Mouse (Mus musculus) splenic B cell, adult 2 months (primary cell): Measurements from ENCODE around the gene Ice1.
A peak's percentile ranks its signal among the peaks of the same experiment; 100 is the strongest.

Source experiments
- DNase-seq: peaks from one replicate; pipeline ENCODE4 v3.0.0-alpha.2; 2011; ENCODE audit warnings: low read depth, low spot score
- H3K27me3 ChIP-seq: 2 replicates; pipeline ENCODE4 v1.6.1; 2012; ENCODE audit warnings: mild to moderate bottlenecking, low read length, moderate library complexity, mixed read lengths; ENCODE audit not compliant: control insufficient read depth, poor library complexity, insufficient read depth, severe bottlenecking
- H3K36me3 ChIP-seq: 2 replicates; pipeline ENCODE4 v1.6.1; 2012; ENCODE audit warnings: mild to moderate bottlenecking, low read length, moderate library complexity, mixed read lengths; ENCODE audit not compliant: control insufficient read depth, poor library complexity, insufficient read depth, severe bottlenecking

Ice1 gene

DNA sequence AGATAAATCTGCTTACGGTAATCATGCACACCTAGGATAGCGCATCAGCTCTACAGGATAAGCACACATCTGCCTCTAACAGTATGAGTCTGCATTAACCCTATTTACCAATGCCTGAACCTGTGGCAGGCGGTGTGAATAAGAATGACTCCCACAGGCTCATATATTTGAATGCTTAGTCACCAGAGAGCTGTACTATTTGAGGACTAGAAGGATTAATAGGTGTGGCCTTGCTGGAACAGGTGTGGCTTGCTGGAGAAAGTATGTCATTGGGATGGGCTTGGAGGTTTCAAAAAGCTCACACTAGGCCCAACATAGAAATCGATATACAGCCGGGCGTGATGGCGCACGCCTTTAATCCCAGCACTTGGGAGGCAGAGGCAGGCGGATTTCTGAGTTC, 15.9 kb downstream of the Ice1 start:
- Histone ChIP-seq H3K27me3 (no peaks in the 10 kb centered on the region; the same call in 1 of the 2 replicates), H3K36me3 (peaks cover 19% of the 10 kb centered on the region)
- no peak for DNase-seq

DNA sequence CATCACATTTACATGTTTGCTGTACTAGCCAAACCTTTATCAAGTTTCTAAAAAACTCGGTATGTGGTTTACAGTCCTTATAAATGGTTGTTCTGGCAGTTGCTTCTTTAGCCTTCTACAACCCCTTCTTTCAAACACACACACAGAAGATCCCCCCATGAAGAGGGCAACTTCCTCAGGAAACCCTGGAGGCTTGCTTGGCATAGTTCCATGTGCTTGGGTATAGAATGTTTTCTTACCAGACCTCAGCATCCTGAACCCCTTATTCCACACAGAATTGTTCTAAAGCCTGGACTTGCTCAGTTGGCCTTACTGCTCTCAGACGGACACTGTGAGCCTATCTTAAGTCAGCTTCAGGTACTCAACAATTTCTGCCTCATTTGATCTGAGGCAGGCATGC, 24.6 kb downstream of the Ice1 start:
- Histone ChIP-seq H3K27me3 (no peaks in the 10 kb centered on the region), H3K36me3 (peaks cover 7% of the 10 kb centered on the region)
- no peak for DNase-seq

DNA sequence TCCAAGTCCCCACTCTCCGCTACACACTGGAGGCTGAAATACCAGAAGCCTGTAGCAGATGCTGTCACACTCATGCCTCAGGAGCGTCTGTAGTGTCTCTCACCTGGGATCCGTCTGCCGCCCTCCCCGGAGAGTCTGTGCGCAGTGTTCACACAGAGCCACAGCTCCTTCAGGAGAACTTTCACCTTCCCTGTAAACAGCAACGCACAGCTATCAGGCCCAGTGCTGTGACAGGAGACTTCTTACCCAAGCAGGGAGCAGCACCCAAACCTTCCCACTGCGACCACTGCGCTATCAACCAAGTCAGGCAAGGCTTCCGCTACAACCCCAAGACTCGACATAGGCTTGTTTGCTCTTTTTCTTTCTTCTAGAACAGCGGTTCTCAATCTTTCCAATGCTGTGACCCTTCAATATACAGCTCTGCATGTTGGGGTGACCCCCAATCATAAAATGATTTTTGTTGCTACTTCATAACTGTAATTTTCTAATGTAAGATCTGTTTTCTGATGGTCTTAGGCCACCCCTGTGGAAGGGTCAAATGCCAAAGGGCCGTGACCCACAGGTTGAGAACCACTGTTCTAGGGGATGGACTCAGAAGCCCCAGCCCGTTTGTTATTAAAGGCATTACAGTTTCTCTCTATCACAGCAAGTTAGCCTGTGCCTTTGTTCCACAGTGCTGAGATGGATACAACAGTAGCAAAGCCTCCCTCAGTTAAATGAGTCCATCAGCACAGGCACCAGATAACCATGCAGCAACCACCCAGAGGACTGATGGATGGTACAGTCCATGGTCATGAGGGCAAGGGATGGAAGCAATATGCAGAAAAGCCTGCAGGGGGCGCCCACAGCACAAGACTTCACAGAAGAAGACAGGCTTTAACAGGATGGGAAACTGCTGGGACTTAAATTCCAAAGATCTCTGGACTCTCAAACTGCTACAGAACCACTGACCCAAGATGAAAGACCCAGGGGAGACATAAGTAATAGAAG, 26.7 kb downstream of the Ice1 start:
- no peaks in the 10 kb centered on the region for H3K27me3 ChIP-seq
- DNase-seq, result peak; percentile 72
- H3K36me3 ChIP-seq, result peaks cover 3% of the 10 kb centered on the region

DNA sequence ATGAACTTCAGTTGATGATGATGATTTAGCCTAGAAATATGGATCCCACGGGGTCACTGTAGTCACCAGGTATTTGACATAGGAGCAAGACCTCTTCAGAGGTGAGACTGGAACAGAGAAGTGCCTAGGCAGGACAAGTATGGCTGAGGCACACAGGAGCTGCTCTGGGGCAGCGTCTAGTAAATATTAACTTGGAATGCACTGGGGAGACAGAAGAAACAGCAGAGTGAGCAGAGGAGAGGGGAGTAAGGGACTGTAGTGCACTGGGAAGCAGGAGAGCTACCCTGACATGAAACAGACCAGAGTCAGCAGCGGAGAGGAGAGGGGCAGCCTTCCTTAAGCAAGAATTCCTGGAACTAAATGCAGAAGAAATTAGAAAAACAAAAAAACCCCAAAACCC, 27.8 kb downstream of the Ice1 start:
- Histone ChIP-seq H3K27me3 (no peaks in the 10 kb centered on the region), H3K36me3 (peaks cover 9% of the 10 kb centered on the region)
- no peak for DNase-seq

DNA sequence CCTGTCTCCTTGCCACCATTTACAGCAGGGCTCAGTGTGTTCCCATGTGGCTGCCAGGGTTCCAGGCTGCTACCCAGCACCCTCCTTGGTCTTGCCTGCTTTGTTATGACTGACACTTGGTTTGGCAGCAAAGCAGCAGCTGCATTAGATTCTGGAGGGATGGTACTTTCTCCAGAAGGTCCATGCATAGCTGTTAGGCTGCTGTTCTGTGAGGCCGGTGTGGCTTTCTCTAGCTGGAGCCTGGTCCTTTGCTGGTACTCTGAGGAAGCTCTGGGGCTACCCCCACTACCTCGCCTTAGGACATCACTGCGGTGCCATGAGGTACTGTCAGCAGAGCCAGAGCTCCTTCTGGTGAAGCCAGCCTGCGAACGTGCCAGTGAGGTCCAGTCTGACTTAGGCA, 32.1 kb downstream of the Ice1 start:
- DNase-seq, result no peak
- Histone ChIP-seq H3K36me3 (peaks cover 9% of the 10 kb centered on the region), H3K27me3 (no peaks in the 10 kb centered on the region)

DNA sequence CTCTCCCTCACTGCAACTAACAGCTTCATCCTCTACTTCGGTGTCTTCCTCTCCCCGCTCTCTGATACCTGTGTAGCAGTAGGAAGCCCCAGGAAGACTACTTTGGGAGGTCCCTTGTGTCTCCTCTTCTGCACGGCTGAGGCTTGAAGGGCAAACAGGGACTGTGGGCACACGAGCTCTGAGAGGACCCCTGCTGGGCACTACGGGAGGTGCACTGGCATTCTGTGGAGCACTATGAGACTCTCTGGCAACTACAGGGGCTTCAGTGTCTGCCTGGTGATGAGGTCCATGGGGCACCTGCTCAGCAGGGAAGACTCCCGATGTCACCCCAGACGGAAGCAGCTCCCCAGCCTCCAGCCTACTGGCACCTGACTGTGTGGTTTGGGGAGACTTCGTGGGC, 32.7 kb downstream of the Ice1 start:
- peak; percentile 7 for DNase-seq
- Histone ChIP-seq H3K27me3 (no peaks in the 10 kb centered on the region), H3K36me3 (peaks cover 9% of the 10 kb centered on the region)

DNA sequence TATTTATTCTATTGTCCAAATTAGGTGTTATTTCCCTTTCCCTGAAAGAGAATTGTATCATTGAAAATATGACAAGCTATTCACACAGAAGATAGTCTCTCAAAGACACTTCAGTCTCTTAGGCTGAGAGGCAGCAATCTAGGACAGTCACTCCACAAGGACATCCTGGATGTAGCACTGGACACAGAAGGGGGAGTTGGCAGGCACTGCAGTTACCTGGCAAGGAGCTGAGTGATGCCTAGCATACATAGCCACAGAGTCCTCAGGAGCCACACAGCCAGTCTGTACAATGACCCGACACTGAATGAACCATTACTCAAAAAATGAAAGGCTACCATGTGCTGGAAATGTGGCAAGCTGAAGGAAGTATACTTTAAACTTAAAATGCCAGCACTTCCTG, 35.9 kb downstream of the Ice1 start:
- DNase-seq, result no peak
- no peaks in the 10 kb centered on the region for H3K27me3 ChIP-seq
- H3K36me3 ChIP-seq, result peaks cover 9% of the 10 kb centered on the region

DNA sequence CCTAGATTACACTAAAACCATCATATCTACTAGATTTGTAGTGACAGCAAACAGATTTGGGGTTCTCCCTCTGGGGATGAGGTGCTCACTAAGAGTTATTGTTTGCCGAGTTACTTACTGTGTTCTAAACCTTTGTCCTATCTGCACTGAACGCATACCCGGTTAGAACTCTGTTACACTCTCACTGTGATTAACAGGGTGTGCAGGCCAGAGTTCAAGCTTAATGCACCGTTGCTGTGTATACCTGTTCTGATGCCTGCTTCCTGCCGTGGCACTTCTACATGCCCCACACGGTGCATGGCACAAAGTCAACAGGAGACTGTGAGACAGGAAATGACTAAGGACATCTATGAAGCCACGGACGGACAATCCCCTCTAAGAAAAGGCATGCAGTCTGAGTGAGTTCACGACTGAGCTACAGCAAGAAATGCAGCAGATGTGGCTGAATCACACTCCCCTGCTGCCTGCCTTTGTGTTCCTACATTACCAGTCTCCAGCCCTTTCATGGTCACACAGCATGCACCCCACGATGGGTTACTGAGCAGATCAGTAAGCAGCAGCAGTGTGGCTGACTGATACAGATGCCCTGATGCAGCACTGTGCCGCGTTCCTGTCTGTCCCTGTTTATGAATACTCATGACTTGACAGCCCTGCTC, 37.3 kb downstream of the Ice1 start:
- Histone ChIP-seq H3K36me3 (peaks cover 4% of the 10 kb centered on the region), H3K27me3 (no peaks in the 10 kb centered on the region)
- DNase-seq, result no peak

DNA sequence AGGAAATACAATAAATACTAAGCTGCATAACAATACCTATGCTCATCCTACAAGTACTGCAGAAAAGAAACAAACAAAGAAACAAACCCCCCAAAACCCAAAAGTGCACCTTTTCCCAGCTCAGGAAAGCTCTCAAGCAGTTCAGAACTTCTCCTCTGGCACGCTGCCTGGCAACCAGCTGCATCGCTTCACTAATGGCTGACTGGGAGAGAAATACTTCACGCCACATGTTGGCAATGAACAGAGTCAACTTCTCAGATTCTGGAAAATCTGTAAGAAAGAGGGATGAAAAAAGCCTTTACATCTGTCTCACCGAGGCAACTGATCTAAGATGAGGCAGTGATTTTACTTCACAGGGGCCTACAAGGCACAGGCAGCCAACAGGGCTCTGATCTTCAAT, 38.5 kb downstream of the Ice1 start:
- Histone ChIP-seq H3K36me3 (peaks cover 2% of the 10 kb centered on the region; the same call in 1 of the 2 replicates), H3K27me3 (no peaks in the 10 kb centered on the region)
- no peak for DNase-seq

DNA sequence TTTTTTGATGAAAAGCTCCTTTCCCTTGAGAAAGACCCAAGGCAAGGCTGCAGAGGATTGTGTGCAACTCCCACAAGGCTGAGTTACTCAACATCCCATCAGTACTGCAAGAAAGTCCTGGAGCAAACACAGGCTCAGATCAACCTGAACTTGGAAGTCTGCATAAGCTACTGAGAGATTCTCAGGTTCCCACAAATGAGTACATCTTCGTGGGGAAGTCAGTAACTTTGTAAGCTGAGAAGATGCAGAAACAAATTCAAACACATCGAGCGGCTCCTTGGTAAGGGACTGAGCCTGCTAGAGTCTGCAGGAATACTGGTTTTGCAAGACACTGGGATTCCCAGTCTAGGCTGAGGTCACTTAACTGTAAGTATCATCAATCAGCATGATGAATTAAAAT, 40.5 kb downstream of the Ice1 start:
- no peak for DNase-seq
- no peaks in the 10 kb centered on the region for H3K27me3 ChIP-seq
- H3K36me3 ChIP-seq, result peaks cover 5% of the 10 kb centered on the region

DNA sequence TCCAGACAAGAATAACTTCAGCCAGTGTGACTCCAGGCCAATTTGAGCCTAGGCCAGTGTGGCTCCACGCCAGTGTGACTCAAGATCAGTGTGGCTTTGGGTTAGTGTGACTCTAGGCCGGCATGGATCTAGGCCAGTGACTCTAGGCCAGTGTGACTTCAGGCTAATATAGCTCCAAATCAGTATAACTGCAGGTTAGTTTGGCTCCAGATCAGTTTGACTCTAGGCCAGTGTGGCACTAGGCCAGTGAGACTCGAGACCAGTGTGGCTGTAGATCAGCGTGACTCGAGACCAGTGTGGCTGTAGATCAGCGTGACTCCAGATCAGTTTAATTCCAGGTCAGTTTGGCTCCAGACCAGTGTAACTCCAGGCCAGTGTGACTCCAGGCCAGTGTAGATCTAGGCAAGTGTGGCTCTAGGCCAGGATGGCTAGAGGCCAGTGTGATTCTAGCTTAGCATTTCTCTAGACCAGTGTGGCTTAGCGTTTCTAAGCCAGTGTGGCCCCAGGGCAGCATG, 47.1 kb downstream of the Ice1 start:
- DNase-seq, result no peak
- H3K36me3 ChIP-seq, result peaks cover 4% of the 10 kb centered on the region
- H3K27me3 ChIP-seq, result no peaks in the 10 kb centered on the region

DNA sequence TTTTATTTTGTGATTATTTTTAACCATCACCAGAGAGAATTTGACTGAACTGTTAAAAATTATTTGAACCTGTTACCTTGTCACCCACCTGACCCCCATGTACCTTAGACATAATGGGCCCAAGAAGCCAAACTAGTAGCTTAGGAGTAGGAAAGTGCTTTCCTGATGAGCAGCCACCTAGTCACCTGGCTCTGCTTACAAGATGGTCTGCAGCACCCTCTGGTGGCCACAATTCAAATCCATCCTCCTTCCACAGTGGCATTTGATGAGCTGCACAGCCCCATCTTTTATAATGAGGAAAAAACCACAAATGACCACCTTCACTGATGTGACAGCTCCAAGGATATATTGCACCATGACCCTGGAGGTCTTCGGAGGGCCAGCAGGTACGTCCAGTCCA, 50.5 kb downstream of the Ice1 start:
- DNase-seq, result peak; percentile 47
- H3K36me3 ChIP-seq, result no peaks in the 10 kb centered on the region; the same call in none of the 2 replicates
- no peaks in the 10 kb centered on the region for H3K27me3 ChIP-seq

DNA sequence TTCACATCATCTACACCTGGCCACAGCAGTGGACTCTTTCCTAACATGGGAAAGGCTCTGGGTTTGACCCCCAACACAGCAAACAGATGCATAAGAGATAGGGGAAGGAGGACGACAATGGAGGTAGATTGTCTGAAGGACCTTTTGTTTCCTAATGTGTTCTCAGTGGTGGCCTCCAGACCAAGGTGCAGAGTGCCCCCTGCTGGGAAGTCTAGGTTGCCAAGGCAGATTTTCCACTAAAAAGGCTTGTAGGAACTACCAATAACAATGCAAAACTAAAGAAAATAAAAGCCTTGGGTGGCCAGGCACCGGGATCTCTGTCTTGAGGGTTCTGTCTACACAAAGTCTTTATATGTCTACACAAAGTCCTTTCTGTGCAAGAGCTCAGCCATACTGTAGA, 54.9 kb downstream of the Ice1 start:
- peak; percentile 3 for DNase-seq
- no peaks in the 10 kb centered on the region; the same call in 1 of the 2 replicates for H3K36me3 ChIP-seq
- H3K27me3 ChIP-seq, result no peaks in the 10 kb centered on the region

DNA sequence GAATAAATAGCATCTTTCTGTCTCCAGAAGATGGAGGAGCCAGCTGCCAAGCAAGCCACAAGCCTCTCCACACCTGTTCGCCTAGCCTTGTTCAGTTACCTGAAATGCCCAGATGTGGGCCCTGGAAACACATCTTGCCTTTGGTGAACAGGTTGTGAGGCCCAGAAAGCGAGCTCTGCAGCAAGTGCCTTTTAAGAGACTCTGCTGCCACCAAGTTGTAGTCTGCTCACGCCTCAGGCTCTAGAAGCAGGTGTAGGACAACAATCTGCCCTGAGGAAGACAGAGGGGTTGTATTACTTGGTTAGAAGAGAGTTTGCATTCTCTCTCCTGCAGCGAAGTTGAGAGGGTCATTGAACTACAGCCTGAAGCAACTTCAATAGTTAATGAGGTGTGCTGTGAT, 55.9 kb downstream of the Ice1 start:
- no peak for DNase-seq
- no peaks in the 10 kb centered on the region for H3K27me3 ChIP-seq
- no peaks in the 10 kb centered on the region; the same call in 1 of the 2 replicates for H3K36me3 ChIP-seq

DNA sequence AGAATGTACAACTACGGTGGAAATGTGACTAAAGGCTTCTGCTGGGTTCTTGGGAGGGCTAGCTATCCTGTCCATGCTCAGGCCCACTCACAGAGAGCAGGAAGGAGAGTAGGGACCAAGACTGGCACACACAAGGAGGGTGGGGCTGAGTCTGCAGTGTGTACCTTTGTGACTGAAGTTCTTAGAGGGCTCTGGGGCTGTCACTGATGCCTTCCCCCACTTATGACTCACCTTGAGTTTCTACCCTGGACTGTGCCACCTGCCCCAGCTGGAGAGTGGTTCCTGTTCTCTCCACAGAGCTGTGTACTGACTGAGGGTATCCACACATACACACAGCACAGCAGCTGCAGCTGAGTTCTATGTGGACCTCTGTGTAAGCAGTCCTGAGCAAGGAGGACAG, 63.2 kb downstream of the Ice1 start:
- Histone ChIP-seq H3K36me3 (no peaks in the 10 kb centered on the region), H3K27me3 (no peaks in the 10 kb centered on the region)
- no peak for DNase-seq
